Mouse (Mus musculus): ENCODE results near the gene Rdh16. TPM values are rescaled to one million over a fixed set of nuclear protein-coding genes. Genes with fewer than 3 reads are reported as not detected.
"Not testable (repeated sequence)": the region's sequence is repeated elsewhere in the genome, so short reads cannot be mapped to it uniquely, and the experiment has no call there.

The Rdh16 gene
- polyA plus RNA-seq (2014; fragmentation: Nextera tagmentation; extraction: Ambion mirVana): 0.06 TPM in 1 of 2 replicates, not detected in the other

- Histone ChIP-seq H3K9me3 (replicated peaks; ENCODE audit: control insufficient read depth, low read length) (no peaks in the 10 kb centered on the region), H3K4me3 (ENCODE audit: low read depth, low read length) (no peak within 1 kb of the TSS), H3K36me3 (ENCODE audit: control insufficient read depth, insufficient read depth, low read length) (no peaks in the 10 kb centered on the region), H3K4me1 (ENCODE audit: control insufficient read depth, insufficient read depth, low read length) (no peaks in the 10 kb centered on the region), H3K27me3 (replicated peaks; ENCODE audit: control insufficient read depth, insufficient read depth, low read length) (no peaks in the 10 kb centered on the region), H3K4me2 (ENCODE audit: low read length) (no peak within 1 kb of the TSS), H3K27ac (ENCODE audit: low read depth, low read length) (no peak within 1 kb of the TSS), H3K9ac (ENCODE audit: low read length) (no peak within 1 kb of the TSS)
- no peak for ATAC-seq
- no peak for DNase-seq (ENCODE audit: low spot score)
- 90% methylated on average over 6 of the region's 6 CpGs for WGBS
These were observed at the start of gene Rdh16 for GRCm38 (mm10) chr10:127800891-127801290. TSS of gene Rdh16 (plus strand) at chr10:127801152.

DNA sequence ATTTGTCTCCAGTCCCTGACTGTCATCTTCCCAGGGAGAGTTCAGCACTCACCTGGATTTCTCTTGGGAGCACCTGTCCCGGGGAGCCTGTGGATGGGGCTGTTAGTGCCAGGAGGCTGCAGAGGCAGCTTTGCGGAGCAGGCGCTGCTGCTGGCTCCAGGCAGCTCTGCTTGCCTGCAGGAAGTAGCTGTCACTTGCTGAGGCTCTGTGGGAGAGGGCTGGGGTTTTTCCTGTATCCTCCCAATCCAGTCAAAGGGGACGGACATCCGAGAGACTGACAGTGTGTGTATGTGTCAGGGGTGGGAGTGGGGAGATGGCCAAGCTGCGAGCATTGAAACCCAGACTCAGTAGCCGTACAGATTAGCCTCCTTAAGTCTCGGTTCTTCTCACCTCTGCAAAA, 49.4 kb upstream of the Rdh16 start, which contains the start of gene Gpr182:
TSS of gene Gpr182 (minus strand) at position 185 of the 400 bp plus-strand sequence.
- 67% methylated on average over 8 of the region's 8 CpGs for WGBS
- H3K9ac ChIP-seq (ENCODE audit: low read length): no peak within 1 kb of the TSS
- H3K4me3 ChIP-seq (ENCODE audit: low read depth, low read length): no peak within 1 kb of the TSS
- H3K4me2 ChIP-seq (ENCODE audit: low read length): no peak within 1 kb of the TSS
- H3K9me3 ChIP-seq (replicated peaks; ENCODE audit: control insufficient read depth, low read length): no peaks in the 10 kb centered on the region
- no peak for ATAC-seq
- H3K27me3 ChIP-seq (replicated peaks; ENCODE audit: control insufficient read depth, insufficient read depth, low read length): no peaks in the 10 kb centered on the region
- H3K27ac ChIP-seq (ENCODE audit: low read depth, low read length): no peak within 1 kb of the TSS
- no peak for DNase-seq (ENCODE audit: low spot score)
- H3K36me3 ChIP-seq (ENCODE audit: control insufficient read depth, insufficient read depth, low read length): peaks cover 20% of the 10 kb centered on the region
- no peaks in the 10 kb centered on the region for H3K4me1 ChIP-seq (ENCODE audit: control insufficient read depth, insufficient read depth, low read length)

DNA sequence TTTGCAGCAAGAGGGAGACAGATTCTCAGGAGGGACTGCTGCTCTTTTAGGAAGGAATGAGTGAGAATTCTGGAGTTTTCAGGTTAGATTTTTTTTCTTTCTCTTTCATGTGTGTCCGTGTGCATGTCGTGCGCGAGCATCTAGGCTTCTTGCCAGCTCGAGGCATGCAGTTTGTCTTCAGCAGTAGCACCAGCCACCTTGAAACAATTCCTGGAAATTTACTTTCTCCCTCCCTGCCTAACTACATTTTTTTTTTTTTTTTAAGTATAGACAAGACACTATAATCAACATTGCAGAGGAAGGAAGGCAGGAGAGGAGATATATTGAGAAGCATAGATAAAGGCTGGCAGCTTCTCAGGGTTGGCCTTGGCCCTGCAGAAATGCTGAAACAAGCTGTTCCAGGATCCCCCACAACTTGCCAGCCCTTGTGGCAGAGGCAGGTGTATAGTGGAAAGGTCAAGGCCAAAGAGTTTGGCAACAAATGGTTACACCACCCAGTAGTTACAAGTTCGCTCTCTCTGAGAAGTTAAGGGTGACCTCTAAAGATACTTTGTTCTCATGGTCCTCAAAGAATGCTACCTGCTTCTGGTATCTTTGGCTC, 46.3 kb upstream of the Rdh16 start:
- ATAC-seq (no peak), DNase-seq (ENCODE audit: low spot score) (no peak)
- Histone ChIP-seq H3K9me3 (replicated peaks; ENCODE audit: control insufficient read depth, low read length) (no peaks in the 10 kb centered on the region), H3K4me2 (ENCODE audit: low read length) (no peak overlapping the region), H3K27me3 (replicated peaks; ENCODE audit: control insufficient read depth, insufficient read depth, low read length) (no peaks in the 10 kb centered on the region), H3K9ac (ENCODE audit: low read length) (no peak overlapping the region), H3K36me3 (ENCODE audit: control insufficient read depth, insufficient read depth, low read length) (no peaks in the 10 kb centered on the region), H3K4me3 (ENCODE audit: low read depth, low read length) (no peak overlapping the region), H3K27ac (ENCODE audit: low read depth, low read length) (no peak overlapping the region), H3K4me1 (ENCODE audit: control insufficient read depth, insufficient read depth, low read length) (no peaks in the 10 kb centered on the region)
- 74% methylated on average over 6 of the region's 6 CpGs for WGBS

DNA sequence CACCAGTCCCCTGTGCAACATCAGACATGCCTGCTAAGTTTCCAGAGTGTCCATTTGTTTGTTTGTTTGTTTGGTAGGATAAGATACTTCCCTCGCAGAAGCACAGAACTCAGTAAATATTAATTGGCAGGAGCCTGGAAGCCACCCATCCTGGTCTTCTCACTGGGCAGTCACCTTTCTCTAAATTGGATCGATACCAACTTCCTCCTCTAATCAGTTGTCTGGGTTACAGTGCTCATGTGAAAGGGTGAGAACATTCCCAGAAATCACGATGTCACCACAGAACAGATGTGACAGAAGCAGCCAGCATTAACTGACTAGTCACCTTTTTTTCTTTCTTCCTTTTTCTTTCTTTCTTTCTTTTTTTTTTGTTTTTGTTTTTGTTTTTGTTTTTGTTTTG, 45.7 kb upstream of the Rdh16 start:
- no peak overlapping the region for H3K27ac ChIP-seq (ENCODE audit: low read depth, low read length)
- DNase-seq (ENCODE audit: low spot score) (no peak), ATAC-seq (no peak)
- H3K4me1 ChIP-seq (ENCODE audit: control insufficient read depth, insufficient read depth, low read length): no peaks in the 10 kb centered on the region
- H3K36me3 ChIP-seq (ENCODE audit: control insufficient read depth, insufficient read depth, low read length): no peaks in the 10 kb centered on the region
- no peak overlapping the region for H3K4me3 ChIP-seq (ENCODE audit: low read depth, low read length)
- no peak overlapping the region for H3K4me2 ChIP-seq (ENCODE audit: low read length)
- H3K9ac ChIP-seq (ENCODE audit: low read length): no peak overlapping the region
- 70% methylated on average over 3 of the region's 3 CpGs for WGBS
- no peaks in the 10 kb centered on the region for H3K9me3 ChIP-seq (replicated peaks; ENCODE audit: control insufficient read depth, low read length)
- H3K27me3 ChIP-seq (replicated peaks; ENCODE audit: control insufficient read depth, insufficient read depth, low read length): no peaks in the 10 kb centered on the region

DNA sequence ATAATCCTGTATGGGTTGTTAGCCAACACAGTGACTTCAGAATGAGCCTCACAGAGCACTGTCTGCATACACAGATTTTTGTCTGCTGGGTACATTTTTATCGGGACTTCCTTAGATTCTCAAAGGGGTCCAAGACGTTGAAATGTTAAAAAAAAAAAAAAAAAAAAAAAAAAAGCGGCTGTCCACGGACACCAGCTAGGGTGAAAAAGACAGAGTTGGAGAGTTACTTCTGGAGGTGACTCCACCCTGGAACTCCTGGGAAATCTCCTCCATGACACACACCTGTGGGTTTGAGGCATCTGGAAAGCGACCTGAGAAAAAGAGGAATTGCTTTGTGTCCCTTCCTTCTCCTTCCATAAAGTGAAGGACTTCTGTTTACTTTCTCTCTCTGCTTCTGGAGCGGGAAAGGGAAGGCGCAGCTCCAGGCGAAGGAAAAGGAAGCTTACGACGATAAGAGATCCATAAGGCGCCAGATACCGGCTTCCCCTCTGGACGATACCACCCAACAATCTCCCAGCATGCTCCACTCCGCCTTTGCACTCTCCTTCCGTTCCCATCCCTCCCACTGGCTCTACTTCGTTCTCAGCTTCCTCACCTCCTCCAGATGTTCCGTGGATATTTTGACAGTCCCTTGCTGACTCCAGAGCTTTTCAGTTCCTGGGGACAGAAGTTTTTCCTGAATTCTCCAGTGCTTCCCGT, 45.0 kb upstream of the Rdh16 start:
- ATAC-seq (no peak), DNase-seq (ENCODE audit: low spot score) (no peak)
- Histone ChIP-seq H3K27me3 (replicated peaks; ENCODE audit: control insufficient read depth, insufficient read depth, low read length) (no peaks in the 10 kb centered on the region), H3K9me3 (replicated peaks; ENCODE audit: control insufficient read depth, low read length) (no peaks in the 10 kb centered on the region), H3K27ac (ENCODE audit: low read depth, low read length) (no peak overlapping the region), H3K4me1 (ENCODE audit: control insufficient read depth, insufficient read depth, low read length) (no peaks in the 10 kb centered on the region), H3K4me3 (ENCODE audit: low read depth, low read length) (no peak overlapping the region), H3K36me3 (ENCODE audit: control insufficient read depth, insufficient read depth, low read length) (no peaks in the 10 kb centered on the region), H3K9ac (ENCODE audit: low read length) (no peak overlapping the region), H3K4me2 (ENCODE audit: low read length) (no peak overlapping the region)
- 53% methylated on average over 18 of the region's 18 CpGs for WGBS

GRCm38 (mm10) chr10:127759181-127760110, 41.5 kb upstream of the Rdh16 start, which contains the start of the genes Rdh1 and Rdh16f1:
TSS of gene Rdh1 (plus strand) at chr10:127759721.
TSS of gene Rdh16f1 (plus strand) at chr10:127759787.
- Histone ChIP-seq H3K27ac (ENCODE audit: low read depth, low read length) (no peak within 1 kb of the TSS), H3K4me3 (ENCODE audit: low read depth, low read length) (no peak within 1 kb of the TSS), H3K9ac (ENCODE audit: low read length) (no peak within 1 kb of the TSS), H3K27me3 (replicated peaks; ENCODE audit: control insufficient read depth, insufficient read depth, low read length) (no peaks in the 10 kb centered on the region), H3K9me3 (replicated peaks; ENCODE audit: control insufficient read depth, low read length) (no peaks in the 10 kb centered on the region), H3K36me3 (ENCODE audit: control insufficient read depth, insufficient read depth, low read length) (no peaks in the 10 kb centered on the region), H3K4me2 (ENCODE audit: low read length) (no peak within 1 kb of the TSS), H3K4me1 (ENCODE audit: control insufficient read depth, insufficient read depth, low read length) (no peaks in the 10 kb centered on the region)
- WGBS: 71% methylated on average over 9 of the region's 9 CpGs
- no peak for DNase-seq (ENCODE audit: low spot score)
- no peak for ATAC-seq

GRCm38 (mm10) chr10:127762926-127763325, 38.0 kb upstream of the Rdh16 start:
- not testable (repeated sequence) for H3K9ac ChIP-seq (ENCODE audit: low read length); H3K27ac ChIP-seq (ENCODE audit: low read depth, low read length); DNase-seq (ENCODE audit: low spot score); H3K4me3 ChIP-seq (ENCODE audit: low read depth, low read length); ATAC-seq; H3K27me3 ChIP-seq (replicated peaks; ENCODE audit: control insufficient read depth, insufficient read depth, low read length); H3K36me3 ChIP-seq (ENCODE audit: control insufficient read depth, insufficient read depth, low read length); H3K9me3 ChIP-seq (replicated peaks; ENCODE audit: control insufficient read depth, low read length); H3K4me1 ChIP-seq (ENCODE audit: control insufficient read depth, insufficient read depth, low read length); H3K4me2 ChIP-seq (ENCODE audit: low read length)
- WGBS: 93% methylated on average over 10 of the region's 10 CpGs

DNA sequence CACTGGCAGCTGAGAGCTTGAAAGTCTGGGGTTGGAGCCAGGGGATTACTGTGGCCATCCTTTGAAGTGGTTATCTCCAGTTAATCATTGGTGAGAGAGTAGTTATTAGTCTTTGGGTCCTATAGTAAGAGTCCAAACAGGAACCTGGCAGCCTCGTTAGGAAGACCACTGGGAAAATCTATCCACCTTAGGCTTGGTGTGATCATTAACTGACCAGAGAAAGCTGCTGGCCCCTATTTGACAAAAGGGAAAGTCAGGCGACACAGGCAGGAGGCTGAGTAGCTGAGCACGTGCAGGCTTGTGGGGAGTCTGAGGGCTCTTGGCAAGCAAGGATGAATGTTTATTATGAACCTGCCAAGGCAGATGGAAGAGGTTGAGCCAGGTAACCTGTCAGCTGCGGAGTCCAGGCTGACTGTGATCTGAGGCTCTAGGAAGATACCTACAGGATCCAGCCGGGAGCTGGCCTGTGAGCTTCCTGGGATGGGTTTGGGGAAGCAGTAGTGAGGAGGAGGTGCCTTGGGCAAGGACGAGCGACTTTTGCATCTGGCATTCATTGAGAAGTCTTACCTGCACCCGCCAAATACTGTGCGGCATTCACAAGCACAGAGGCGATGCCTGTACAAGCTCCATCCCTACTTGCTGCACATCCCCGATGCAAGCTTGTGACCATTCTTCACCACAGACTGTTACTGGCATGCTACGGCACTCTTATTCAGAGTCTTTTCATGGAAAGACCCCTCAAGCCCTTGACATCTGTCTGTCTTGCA, 36.9 kb upstream of the Rdh16 start:
- Histone ChIP-seq H3K27ac (ENCODE audit: low read depth, low read length) (no peak overlapping the region), H3K9ac (ENCODE audit: low read length) (no peak overlapping the region), H3K36me3 (ENCODE audit: control insufficient read depth, insufficient read depth, low read length) (no peaks in the 10 kb centered on the region), H3K4me2 (ENCODE audit: low read length) (no peak overlapping the region), H3K4me1 (ENCODE audit: control insufficient read depth, insufficient read depth, low read length) (no peaks in the 10 kb centered on the region), H3K4me3 (ENCODE audit: low read depth, low read length) (no peak overlapping the region), H3K9me3 (replicated peaks; ENCODE audit: control insufficient read depth, low read length) (no peaks in the 10 kb centered on the region), H3K27me3 (replicated peaks; ENCODE audit: control insufficient read depth, insufficient read depth, low read length) (no peaks in the 10 kb centered on the region)
- WGBS: 70% methylated on average over 12 of the region's 12 CpGs
- DNase-seq (ENCODE audit: low spot score) (no peak), ATAC-seq (no peak)

All from forebrain, embryonic 14.5 days (tissue).